Mouse (Mus musculus): ENCODE results near the gene Gipc3. TPM values are rescaled to one million over a fixed set of nuclear protein-coding genes. Genes with fewer than 3 reads are reported as not detected.

Gene Gipc3
- total RNA-seq (2021), result 1 to 10 TPM in 1 of 2 experiments, under 1 TPM in 1; 0.96 to 1.3 TPM
- long read RNA-seq, experiment 1, result 0 reads
- long read RNA-seq, experiment 2, result 0 reads

DNA sequence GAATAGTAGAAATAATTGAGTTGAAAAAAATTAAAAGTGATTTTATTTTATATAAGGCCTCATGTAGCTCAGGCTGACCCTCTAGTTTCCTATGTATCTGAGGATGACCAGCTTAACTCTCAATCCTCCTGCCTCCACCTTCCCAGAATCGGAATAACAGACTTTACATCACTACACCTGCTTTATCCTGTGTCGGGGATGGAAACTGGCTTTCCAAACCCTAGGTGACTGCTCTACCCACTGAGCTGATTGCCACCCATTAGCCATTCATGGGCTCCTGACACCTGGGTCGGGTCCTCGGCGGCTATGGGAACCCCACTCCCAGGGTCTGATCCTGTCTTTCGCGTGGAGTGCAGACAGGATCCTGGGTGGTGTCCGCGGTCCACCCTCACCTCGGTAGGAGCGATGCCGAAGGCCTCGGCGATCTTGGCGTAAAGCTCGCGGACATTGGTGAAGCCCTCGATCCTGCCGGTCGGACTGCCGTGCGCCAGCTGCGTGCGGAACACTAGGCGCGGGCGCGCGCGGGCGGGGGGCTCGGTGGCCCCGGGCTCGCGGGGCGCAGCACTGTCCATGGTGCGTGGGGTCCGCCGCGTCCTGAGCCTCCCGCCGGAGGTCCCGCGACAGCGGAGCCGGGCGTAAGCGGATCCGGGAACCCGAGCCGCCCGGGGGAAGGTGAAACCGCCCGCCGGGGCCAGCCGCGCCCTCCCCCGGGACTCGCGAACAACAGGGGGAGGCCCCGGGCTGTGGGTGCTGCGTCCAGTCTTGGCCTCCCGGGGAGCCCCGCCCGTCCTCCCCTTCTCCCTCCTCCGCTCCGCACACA, at the start of gene Gipc3:
Gene Gipc3 (minus strand): TSS at position 581 of the 820 bp plus-strand sequence.
- peak; percentile 46 for DNase-seq

DNA sequence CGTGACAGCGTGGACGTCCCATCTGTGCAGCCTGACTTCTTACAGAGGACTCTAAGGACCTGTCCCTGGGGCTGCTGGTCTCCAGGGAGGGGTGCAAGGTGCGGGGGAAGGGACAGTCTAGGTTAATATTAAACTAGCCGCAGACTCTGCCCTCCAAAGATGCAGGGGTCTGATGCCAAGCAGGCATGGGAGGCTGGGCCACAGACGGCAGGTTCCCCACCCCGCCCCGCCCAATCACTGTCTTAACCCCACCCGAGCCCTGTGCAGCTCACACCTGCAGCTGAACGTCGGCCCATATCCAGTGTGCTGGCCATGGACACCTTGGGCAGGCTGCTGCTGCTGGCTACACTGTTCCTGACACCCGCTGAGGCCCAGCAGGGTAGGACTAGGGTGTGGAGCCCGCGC, 49.7 kb upstream of the Gipc3 start, which contains the start of gene Smim24:
Gene Smim24 (plus strand): TSS at position 271 of the 405 bp plus-strand sequence.
- DNase-seq, result no peak

DNA sequence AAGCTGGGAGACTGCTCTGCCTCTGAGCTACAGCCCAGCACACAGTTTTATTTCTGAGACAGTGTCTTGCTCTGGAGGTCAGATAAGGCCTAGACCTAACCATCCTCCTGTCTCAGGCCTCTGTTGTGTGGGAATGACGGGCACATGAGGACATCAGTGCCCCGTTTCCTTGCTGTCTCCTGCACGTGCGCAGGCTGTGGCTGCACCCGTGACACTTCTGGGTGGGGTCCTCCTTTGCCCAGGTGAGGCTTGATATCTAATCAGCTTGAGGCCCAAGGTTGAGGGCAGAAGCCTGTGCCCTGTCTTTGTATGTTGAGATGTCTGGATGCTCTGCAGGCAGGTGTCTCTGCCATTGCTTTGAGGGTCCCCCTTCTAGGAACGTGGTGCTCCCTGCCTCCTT, 49.2 kb upstream of the Gipc3 start:
- DNase-seq, result no peak

DNA sequence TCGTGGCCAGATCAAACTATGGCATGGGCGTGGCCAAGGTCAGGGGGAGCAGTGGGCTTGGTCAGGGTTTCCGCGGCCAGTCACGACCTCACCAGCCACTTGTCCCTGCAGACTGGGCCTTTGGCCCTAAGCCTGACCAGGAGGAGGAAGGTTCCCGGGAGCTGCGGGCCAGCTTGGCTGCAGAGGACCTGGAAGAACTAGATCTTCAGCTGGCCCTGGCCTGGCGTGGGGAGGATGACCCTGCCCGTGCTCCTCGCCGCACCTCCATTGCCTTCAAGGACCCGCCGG, 47.6 kb upstream of the Gipc3 start:
- no peak for DNase-seq

DNA sequence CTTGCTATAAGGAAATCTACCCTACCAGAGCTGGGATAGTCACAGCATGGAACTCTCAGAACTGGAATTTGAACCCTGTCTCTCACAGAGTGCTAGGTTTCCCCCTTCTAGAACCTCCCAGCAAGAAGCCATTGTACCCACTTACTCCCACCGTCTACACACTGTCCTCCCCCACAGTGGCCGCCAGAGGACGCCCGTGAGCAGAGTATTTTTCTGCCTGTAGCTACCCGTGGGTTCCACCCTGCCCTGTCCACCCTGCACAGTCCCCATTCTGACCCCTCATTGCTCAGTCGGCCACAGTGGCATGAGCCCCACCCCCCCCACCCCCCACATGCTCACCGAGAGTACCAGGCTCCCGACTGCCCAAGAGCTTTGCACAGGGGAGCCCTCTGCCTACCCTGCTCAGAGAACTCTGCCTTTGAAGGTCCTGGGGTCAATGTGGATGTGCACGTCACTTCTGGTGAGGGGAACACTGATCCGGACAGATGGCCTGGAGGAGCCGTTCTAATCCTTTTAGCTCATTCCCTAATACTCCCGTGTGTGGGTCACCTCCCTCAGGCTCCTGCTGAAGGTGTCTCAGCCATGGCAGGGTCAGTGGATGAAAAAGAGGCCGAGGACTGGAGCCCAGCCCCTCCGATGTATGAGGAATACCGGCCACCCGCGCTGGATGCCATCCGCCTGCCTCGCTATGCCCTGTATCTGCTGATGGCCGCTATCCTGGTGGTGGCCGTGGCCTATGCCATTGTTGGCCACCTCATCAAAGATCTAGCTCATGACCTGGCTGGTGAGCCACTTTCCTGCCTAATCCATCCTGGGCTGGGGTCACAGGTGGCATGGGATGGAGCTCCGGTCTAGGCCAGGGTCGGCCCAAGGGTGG, 47.0 kb upstream of the Gipc3 start:
- peak; percentile 82 for DNase-seq

DNA sequence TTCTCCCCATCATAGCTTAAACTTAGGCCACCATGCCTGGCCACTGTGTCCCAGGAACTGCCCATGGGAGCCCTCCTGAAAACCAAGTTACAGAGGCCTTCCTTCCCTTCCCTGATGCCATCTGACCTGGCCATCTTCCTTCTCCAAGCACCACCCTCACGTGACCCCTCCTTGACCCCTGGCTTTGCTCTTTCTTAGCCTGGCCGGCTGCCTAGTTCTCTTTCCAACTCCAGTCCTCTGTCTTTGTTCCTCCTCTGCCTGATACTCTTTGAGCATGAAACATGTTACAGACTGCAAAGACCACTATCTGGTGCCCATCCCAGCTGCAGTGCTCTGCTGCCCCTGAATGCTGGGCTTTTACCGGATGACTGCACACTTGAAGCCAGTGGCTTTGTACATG, 46.3 kb upstream of the Gipc3 start:
- DNase-seq, result no peak

DNA sequence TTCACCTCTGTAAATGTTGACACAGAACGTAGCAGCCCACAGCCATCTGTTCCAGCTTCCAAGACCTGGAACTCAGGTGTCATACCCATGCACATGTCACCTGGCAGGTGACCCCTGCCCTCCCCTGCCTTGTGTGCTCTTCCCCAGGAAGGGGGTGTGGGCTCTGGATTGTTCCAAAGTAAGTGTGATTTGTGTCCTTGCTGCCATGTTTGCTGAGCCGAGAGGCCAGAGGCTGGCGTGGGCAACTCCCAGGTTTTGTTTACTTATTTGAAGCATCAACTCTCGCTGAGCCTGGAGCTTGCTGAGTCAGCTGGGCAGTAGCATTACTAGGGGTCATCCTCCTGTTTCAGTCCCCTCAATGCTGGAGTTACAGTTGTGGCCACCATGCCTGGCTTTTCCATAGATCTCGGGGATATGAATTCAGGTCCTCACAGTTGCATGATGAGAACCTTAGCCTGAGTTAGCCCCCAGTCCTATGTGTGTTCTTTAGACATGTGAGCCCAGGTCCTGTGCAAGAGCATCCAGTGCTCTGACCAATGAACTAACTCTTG, 45.5 kb upstream of the Gipc3 start, which contains the start of gene Gm48552:
Gene Gm48552 (plus strand): TSS at position 501 of the 551 bp plus-strand sequence.
- DNase-seq, result no peak

DNA sequence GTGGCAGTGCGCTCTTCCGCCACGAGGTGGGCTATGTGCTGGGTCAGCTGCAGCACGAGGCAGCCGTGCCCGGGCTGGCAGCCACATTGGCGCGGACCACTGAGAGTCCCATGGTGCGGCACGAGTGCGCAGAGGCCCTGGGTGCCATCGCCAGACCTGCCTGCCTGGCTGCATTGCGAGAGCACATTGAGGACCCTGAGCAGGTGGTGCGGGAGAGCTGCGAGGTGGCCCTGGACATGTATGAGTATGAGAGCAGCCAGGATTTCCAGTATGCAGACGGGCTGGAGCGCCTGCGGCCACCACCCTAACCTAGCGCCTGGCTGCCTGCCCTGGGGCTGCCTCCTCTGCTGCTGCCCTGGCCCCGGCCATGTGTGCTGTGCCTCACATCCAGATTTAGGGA, 44.6 kb upstream of the Gipc3 start:
- no peak for DNase-seq

DNA sequence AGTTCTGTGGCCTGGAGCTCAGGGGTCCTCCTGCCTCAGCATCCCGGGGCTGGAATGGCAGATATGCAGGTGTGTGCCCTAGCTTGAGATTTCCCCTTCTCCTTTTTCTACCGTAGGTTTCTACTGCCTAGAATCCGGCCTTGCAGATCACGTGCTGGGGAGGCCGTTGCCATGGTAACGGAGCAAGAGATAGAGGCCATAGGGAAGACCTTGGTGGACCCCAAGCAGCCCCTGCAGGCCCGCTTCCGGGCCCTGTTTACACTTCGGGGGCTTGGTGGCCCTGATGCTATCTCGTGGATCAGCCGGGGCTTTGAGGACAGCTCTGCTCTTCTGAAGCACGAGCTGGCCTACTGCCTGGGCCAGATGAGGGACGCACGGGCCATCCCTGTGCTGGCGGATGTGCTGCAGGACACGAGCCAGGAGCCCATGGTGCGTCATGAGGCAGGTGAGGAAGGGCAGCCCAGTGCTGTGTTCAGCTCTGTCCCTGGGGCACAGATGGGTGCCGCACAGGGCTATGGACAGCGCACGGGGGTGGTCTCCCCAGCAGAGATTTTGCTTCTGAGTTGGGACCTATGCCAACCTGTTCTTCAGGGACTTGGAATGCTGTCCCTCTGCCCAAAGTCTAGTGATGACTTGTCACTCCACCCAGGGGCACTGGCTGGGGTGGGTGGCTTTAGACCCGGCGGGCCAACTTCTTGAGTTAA, 42.7 kb upstream of the Gipc3 start:
- DNase-seq, result no peak

DNA sequence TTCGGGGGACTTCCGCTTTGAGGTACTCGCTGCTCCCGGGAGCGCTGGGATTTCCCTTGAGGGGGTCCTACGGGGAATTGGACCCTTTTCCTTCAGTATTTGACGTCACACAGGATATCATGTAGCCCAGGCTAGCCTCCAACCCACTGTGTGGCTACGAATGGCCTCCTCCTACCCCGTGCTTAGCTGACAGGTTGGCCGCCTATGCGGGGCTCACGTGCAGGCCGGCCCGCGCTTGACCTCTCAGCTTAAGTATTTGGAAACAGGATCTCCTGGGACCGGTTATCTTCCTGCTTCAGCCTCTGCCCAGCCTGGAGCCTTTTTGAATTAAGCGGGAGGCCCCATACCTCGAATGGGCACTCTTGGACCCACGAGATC, 41.5 kb upstream of the Gipc3 start:
- no peak for DNase-seq

DNA sequence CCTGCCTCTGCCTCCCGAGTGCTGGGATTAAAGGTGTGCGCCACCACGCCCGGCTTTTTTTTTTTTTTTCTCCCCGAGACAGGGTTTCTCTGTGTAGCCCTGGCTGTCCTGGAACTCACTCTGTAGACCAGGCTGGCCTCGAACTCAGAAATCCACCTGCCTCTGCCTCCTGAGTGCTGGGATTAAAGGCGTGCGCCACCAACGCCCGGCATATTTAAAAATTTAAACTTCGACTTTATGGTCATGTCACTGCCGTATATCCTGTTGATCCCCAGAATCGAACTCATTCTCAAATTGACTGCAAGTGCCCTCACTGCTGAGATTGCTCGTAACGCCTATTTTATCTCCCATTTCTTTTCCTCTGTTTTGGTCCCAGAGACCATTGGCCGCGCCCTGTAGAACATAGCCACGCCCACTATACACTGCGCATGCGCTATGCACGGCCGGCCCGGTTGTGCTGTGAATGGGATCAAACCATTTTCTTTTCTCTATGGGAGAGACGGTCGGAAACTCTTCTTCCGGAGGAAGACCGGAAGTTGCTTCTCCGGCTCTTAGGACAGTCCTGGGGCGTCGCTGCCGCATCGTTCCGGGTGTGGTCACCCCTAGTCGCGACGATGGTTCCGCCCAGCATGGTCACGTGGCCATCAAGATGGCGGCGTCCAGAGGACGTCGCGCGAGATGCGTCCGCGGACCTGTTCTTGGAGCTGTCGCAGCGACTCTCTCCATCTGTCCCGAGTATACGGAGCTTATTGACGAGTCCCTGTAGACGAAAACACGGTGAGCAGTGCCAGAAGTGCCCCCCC, 40.9 kb upstream of the Gipc3 start, which contains the start of the genes Dohh and Gm48551:
Gene Dohh (plus strand): TSS at position 627 of the 803 bp plus-strand sequence.
Gene Gm48551 (plus strand): TSS at position 665 of the 803 bp plus-strand sequence.
- DNase-seq, result peak; percentile 100

DNA sequence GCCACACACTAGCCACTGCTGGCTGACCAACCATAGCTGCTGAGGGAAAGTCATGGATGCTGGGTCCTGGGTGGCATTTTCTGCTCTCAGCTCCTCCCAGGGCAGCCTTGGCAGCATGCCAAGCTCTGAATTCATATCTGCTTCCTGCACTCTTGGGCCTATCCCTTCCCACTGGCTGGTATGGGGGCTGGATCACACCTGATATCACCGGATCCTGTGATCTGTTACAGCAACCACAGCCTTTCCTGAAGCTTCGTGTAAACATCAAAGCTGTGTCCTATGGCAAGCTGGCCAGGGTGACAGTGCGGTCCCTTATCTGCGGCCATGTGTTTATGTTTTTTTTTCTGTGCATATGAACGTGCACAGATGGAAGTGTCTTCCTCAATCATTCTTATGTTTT, 39.0 kb upstream of the Gipc3 start:
- no peak for DNase-seq

DNA sequence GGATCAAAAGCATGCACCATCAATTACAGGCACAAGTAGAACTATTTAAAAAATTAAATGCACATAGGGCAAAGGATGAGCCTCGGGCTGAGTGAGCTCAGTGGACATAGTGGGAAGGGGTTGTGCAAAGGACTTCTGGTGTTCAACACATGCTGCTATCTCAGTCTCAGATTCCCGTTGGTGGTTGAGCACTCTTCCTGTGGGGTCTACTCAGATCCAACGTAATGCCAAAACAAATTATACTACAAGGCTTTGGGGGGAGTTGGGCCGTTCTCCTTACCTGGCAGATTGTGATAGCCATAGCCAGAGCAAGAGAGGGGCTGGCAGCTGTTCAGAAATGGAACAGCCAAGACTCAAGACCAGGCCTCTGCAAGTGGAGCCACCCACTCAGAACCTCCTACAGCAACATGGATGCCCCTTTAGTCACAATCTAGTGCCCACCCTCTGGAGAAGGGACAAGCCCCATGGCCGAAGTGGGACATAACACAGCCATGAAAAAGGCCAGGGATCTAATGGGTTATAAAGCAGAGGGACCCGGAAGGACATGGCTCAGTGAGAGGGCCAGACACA, 36.8 kb upstream of the Gipc3 start:
- no peak for DNase-seq

DNA sequence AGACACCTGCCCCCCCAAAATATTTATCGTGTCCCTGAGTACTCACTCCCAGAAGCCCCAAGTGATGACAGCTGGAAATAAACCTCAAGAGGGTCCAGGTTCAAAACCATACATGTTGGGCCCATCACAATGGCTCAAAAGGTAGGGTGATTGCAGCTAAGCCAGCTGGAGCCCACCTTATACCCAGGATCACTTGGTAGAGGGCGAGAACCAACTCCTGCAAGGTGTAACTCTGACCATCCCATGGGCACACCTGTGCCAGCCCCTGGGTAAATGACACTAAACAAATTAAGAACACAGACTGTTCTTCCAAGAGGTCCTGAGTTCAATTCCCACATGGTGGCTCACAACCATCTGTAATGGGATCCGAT, 36.1 kb upstream of the Gipc3 start:
- DNase-seq, result no peak

DNA sequence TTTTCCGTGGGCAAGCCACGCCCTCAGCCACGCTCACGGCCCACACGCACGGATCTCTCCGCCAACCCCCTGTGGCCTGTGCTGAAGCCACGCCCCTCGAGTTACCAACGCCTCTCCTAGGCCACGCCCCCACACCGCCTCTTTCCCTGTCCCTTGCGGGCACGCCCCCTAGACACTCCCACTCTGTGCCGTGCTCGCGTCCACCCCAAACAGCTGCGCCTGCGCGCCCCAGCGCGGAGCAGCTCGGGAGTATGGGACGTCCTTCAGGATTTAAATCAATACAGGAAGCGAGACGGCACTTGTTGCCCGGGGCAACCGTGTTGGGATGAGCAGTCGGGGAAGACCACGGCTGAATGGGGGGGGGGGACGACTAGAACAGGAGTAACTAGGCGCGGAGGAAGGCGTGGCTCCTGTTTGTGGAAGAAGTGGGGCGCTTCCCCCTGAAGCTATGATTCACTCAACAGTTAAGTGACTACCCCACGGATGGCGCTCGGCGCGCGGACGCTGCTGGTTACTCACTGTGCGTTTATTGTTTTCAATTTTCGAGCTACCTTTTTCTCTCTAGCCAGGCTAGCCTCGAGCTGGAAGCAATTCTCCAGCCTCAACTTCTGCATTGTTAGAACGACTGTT, 35.6 kb upstream of the Gipc3 start:
- peak; percentile 100 for DNase-seq

DNA sequence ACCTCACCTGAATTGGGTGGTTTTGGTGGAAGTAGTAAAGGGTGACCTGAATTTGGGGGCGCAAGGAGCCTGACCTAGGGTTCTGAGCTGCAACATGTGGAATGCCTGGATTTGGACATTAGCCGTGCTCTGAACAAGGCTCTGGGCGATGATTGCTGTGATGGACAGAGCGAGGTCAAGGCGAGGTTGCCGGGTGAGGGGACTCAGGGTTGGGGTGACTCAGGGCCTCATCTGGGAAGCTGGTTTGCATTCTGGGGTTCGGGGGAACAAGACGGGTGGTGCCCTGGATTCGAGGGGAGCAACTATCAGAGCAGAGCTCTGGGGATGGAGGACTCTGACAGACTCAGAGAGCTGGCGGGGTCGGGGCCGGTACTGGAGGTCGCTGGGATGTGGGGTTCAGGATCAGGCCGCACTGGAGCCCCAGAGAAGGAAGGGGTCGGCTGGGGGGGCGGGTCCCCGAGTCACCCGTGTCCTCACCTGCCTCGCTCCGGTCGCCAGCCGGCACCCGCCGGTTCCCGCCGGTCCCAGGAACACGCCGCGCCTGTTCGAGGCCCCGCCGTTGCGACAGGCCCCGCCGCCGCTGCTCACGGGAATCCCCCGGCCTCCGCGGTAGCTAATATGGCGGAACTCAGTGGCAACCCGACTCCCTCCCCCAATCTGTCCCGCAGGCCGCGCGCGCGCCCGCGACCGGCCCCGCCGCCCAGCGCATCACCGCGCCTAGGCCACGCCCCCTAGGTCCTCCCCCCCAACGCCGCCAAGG, 34.9 kb upstream of the Gipc3 start, which contains the start of gene Fzr1:
Gene Fzr1 (minus strand): TSS at position 724 of the 760 bp plus-strand sequence.
- no peak for DNase-seq

DNA sequence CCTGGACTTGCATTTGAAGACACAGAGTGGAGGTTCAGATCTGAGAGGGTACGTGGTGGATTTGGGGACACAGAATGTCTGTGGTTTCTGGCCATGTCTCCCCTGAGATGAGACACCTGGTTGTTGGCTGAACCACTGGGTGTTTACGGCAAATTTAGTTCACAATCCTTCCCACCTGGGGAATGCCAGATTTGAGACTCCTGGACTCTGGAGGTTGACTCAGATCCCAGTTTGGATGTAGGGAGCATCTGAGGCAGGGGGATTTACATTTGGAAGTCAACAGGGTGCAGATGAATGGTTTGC, 34.2 kb upstream of the Gipc3 start:
- DNase-seq, result no peak

DNA sequence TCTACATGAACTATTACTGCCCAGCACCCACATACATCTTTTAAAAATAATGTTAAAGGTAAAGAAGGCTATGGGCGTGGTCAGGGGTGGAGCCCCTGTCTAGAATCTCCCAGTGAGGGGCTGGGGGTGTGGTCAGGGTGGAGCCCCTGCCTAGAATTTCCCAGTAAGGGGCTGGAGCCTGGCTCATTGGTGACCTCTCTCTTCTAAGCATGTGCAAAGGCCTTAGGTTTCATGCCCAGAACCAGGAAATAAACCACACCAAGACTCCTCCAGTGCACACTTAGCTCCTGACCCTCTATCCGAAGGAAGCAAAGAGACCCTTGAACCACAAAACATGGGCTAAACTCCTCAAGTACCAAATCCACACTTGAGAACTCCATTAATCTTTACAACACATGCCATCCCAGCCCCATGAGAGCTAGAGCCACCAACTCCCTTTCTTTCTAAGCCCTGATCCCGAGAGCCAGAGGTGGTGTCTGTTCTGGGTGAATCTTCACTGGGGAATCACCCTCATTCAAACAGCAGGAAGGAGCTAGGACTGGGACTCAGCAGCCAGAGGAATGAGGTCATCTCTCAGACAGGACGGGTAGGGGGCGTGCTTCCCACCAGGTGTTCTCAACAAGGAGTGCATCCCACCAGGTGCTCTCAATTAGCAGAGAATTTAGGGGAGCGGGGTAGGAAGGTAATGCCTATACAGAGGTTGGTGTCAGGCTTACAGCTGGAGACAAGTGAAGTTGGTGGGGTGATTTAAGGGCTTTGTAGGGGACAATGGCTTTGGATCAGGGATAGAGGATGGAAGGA, 33.7 kb upstream of the Gipc3 start:
- DNase-seq, result no peak

DNA sequence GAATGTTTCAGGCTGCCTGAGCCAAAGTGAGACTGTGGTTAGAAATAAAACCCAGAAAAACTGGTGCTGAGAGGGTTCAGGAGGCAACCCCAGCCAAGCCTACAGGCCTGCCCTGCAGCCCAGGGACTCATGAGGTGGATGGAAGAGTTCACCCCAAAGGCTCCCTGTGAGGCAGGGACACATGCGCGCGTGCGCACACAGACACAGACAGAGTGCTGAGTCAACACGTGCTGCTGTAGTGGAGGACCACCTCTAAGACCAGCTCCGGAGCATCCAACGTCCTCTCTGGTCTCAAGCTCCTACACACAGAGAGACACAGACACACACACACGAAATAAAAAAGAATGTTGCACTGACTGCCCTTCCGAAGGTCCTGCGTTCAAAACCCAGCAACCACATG, 32.3 kb upstream of the Gipc3 start:
- DNase-seq, result no peak

Data from gastrocnemius, postnatal 10 days (tissue).